Mouse (Mus musculus): ENCODE measurements around the gene Olfr1309. TPM values are rescaled to one million over a fixed set of nuclear protein-coding genes. Genes with fewer than 3 reads are reported as not detected.

Gene Olfr1309
- polyA plus RNA-seq, 2 experiments, result not detected

GRCm38 (mm10) chr2:111949340-111949739 lies 40.7 kb downstream of the Olfr1309 start, which contains the start of gene Olfr1307:
TSS of gene Olfr1307 (minus strand) at chr2:111949440.
- DNase-seq (ENCODE audit: low spot score) (no peak), ATAC-seq (ENCODE audit: low FRiP score, low read depth) (no peak)
- no peaks in the 10 kb centered on the region for H3K27me3 ChIP-seq (ENCODE audit: control insufficient read depth, insufficient read depth, low read length)
- H3K36me3 ChIP-seq (ENCODE audit: control insufficient read depth, insufficient read depth, low read length), result no peaks in the 10 kb centered on the region
- H3K9ac ChIP-seq (ENCODE audit: low read depth, low read length, severe bottlenecking), result no peak within 1 kb of the TSS
- 67% methylated on average over 1 of the region's 1 CpGs for WGBS
- no peak within 1 kb of the TSS for H3K27ac ChIP-seq (replicated peaks; ENCODE audit: low read depth, low read length)
- no peak for TF ChIP-seq POLR2A (IDR thresholded peaks at IDR 0.05; ENCODE audit: borderline replicate concordance, extremely low read depth, insufficient read depth, insufficient read length)
- H3K4me3 ChIP-seq (replicated peaks; ENCODE audit: low read length), result no peak within 1 kb of the TSS
- no peaks in the 10 kb centered on the region for H3K9me3 ChIP-seq (ENCODE audit: control insufficient read depth, low read length)
- no peak within 1 kb of the TSS for H3K4me2 ChIP-seq (replicated peaks; ENCODE audit: low read depth, low read length, severe bottlenecking)
- no peaks in the 10 kb centered on the region for H3K4me1 ChIP-seq (ENCODE audit: control insufficient read depth, insufficient read depth, low read length)

Other genes starting within 250 kb of the Olfr1309 start
- gene Olfr1301, start 239.3 kb downstream of the Olfr1309 start, polyA plus RNA-seq (2012; rRNA removed), result not detected in 2 replicates
- gene Olfr1301, start 239.3 kb downstream of the Olfr1309 start, polyA plus RNA-seq (2014; fragmentation: Nextera tagmentation; extraction: Ambion mirVana), result not detected in 2 replicates
- gene Olfr1302, start 212.9 kb downstream of the Olfr1309 start, polyA plus RNA-seq (2012; rRNA removed), result not detected in 2 replicates
- gene Olfr1302, start 212.9 kb downstream of the Olfr1309 start, polyA plus RNA-seq (2014; fragmentation: Nextera tagmentation; extraction: Ambion mirVana), result not detected in 2 replicates
- not detected in 2 replicates for gene Olfr1303, start 169.9 kb downstream of the Olfr1309 start, polyA plus RNA-seq (2012; rRNA removed)
- gene Olfr1303, start 169.9 kb downstream of the Olfr1309 start, polyA plus RNA-seq (2014; fragmentation: Nextera tagmentation; extraction: Ambion mirVana), result not detected in 2 replicates
- gene Olfr1305, start 113.1 kb downstream of the Olfr1309 start, polyA plus RNA-seq (2012; rRNA removed), result not detected in 2 replicates
- gene Olfr1305, start 113.1 kb downstream of the Olfr1309 start, polyA plus RNA-seq (2014; fragmentation: Nextera tagmentation; extraction: Ambion mirVana), result not detected in 2 replicates
- gene Olfr1306, start 74.0 kb downstream of the Olfr1309 start, polyA plus RNA-seq (2012; rRNA removed), result not detected in 2 replicates
- gene Olfr1306, start 74.0 kb downstream of the Olfr1309 start, polyA plus RNA-seq (2014; fragmentation: Nextera tagmentation; extraction: Ambion mirVana), result not detected in 2 replicates
- gene Olfr1307, start 40.8 kb downstream of the Olfr1309 start, polyA plus RNA-seq (2012; rRNA removed), result not detected in 2 replicates
- 0.01 TPM in 1 of 2 replicates, not detected in the other for gene Olfr1307, start 40.8 kb downstream of the Olfr1309 start, polyA plus RNA-seq (2014; fragmentation: Nextera tagmentation; extraction: Ambion mirVana)
- not detected in 2 replicates for gene Olfr1308, start 25.3 kb downstream of the Olfr1309 start, polyA plus RNA-seq (2012; rRNA removed)
- not detected in 2 replicates for gene Olfr1308, start 25.3 kb downstream of the Olfr1309 start, polyA plus RNA-seq (2014; fragmentation: Nextera tagmentation; extraction: Ambion mirVana)
- gene Olfr1310, start 22.4 kb upstream of the Olfr1309 start, polyA plus RNA-seq (2012; rRNA removed), result 0.01 TPM in 1 of 2 replicates, not detected in the other
- not detected in 2 replicates for gene Olfr1310, start 22.4 kb upstream of the Olfr1309 start, polyA plus RNA-seq (2014; fragmentation: Nextera tagmentation; extraction: Ambion mirVana)
- gene Olfr1311, start 34.1 kb upstream of the Olfr1309 start, polyA plus RNA-seq (2012; rRNA removed), result not detected in 2 replicates
- not detected in 2 replicates for gene Olfr1311, start 34.1 kb upstream of the Olfr1309 start, polyA plus RNA-seq (2014; fragmentation: Nextera tagmentation; extraction: Ambion mirVana)
- gene Olfr1312, start 60.0 kb upstream of the Olfr1309 start, polyA plus RNA-seq (2012; rRNA removed), result not detected in 2 replicates
- not detected in 2 replicates for gene Olfr1312, start 60.0 kb upstream of the Olfr1309 start, polyA plus RNA-seq (2014; fragmentation: Nextera tagmentation; extraction: Ambion mirVana)
- gene Olfr1313, start 87.6 kb upstream of the Olfr1309 start, polyA plus RNA-seq (2012; rRNA removed), result not detected in 2 replicates
- gene Olfr1313, start 87.6 kb upstream of the Olfr1309 start, polyA plus RNA-seq (2014; fragmentation: Nextera tagmentation; extraction: Ambion mirVana), result not detected in 2 replicates
- gene Olfr1314, start 106.5 kb upstream of the Olfr1309 start, polyA plus RNA-seq (2012; rRNA removed), result 0.10 TPM in 1 of 2 replicates, not detected in the other
- gene Olfr1314, start 106.5 kb upstream of the Olfr1309 start, polyA plus RNA-seq (2014; fragmentation: Nextera tagmentation; extraction: Ambion mirVana), result not detected in 2 replicates
- gene Olfr1315-ps1, start 125.2 kb upstream of the Olfr1309 start, polyA plus RNA-seq (2012; rRNA removed), result not detected in 2 replicates
- not detected in 2 replicates for gene Olfr1315-ps1, start 125.2 kb upstream of the Olfr1309 start, polyA plus RNA-seq (2014; fragmentation: Nextera tagmentation; extraction: Ambion mirVana)
- gene Olfr1316, start 144.7 kb upstream of the Olfr1309 start, polyA plus RNA-seq (2012; rRNA removed), result 0.05 TPM in 1 of 2 replicates, not detected in the other
- not detected in 2 replicates for gene Olfr1316, start 144.7 kb upstream of the Olfr1309 start, polyA plus RNA-seq (2014; fragmentation: Nextera tagmentation; extraction: Ambion mirVana)
- gene Olfr1317, start 150.0 kb upstream of the Olfr1309 start, polyA plus RNA-seq (2012; rRNA removed), result not detected in 2 replicates
- gene Olfr1317, start 150.0 kb upstream of the Olfr1309 start, polyA plus RNA-seq (2014; fragmentation: Nextera tagmentation; extraction: Ambion mirVana), result not detected in 2 replicates
- gene Olfr1318, start 163.9 kb upstream of the Olfr1309 start, polyA plus RNA-seq (2012; rRNA removed), result not detected in 2 replicates
- gene Olfr1318, start 163.9 kb upstream of the Olfr1309 start, polyA plus RNA-seq (2014; fragmentation: Nextera tagmentation; extraction: Ambion mirVana), result not detected in 2 replicates
- gene Lpcat4, start 249.2 kb upstream of the Olfr1309 start, polyA plus RNA-seq (2012; rRNA removed), result 39.9 and 64.6 TPM in 2 replicates
- gene Lpcat4, start 249.2 kb upstream of the Olfr1309 start, polyA plus RNA-seq (2014; fragmentation: Nextera tagmentation; extraction: Ambion mirVana), result 19.7 and 20.9 TPM in 2 replicates